Mouse (Mus musculus) ES-E14 (cell line): ENCODE results near the gene Ankrd65. TPM values are rescaled to one million over a fixed set of nuclear protein-coding genes. Genes with fewer than 3 reads are reported as not detected.
"Not testable (repeated sequence)": the region's sequence is repeated elsewhere in the genome, so short reads cannot be mapped to it uniquely, and the experiment has no call there.

Source experiments
- DNase-seq: peaks from one replicate; pipeline ENCODE4 v3.0.0-alpha.2; 2013; ENCODE audit warnings: low read depth, low spot score
- H3K27ac ChIP-seq: 2 replicates; pipeline ENCODE4 v1.5.1; 2012; ENCODE audit warnings: low read depth, mild to moderate bottlenecking, low read length, moderate library complexity, mixed read lengths; ENCODE audit not compliant: poor library complexity, insufficient read depth, severe bottlenecking
- H3K36me3 ChIP-seq: 2 replicates; pipeline ENCODE4 v1.6.1; 2012; ENCODE audit warnings: mild to moderate bottlenecking, low read length, moderate library complexity, mixed read lengths; ENCODE audit not compliant: control insufficient read depth, poor library complexity, insufficient read depth, severe bottlenecking
- H3K4me1 ChIP-seq, 2 experiments: fragments of 150-350 bp in 1 of 2; sonication (generic) in 1 of 2; 2 replicates each; pipeline ENCODE4 v1.6.1; 2012; ENCODE audit warnings: low read length in 2 of 2, mild to moderate bottlenecking in 1 of 2, mixed read lengths in 1 of 2; ENCODE audit not compliant: control insufficient read depth in 2 of 2, insufficient read depth in 2 of 2, poor library complexity in 1 of 2
- H3K4me3 ChIP-seq, 2 experiments: fragments of 150-350 bp in 1 of 2; sonication (generic) in 1 of 2; 2 replicates each; pipeline ENCODE4 v1.5.1; 2012; ENCODE audit warnings: low read length in 2 of 2, low read depth in 1 of 2, mild to moderate bottlenecking in 1 of 2, mixed read lengths in 1 of 2; ENCODE audit not compliant: insufficient read depth in 1 of 2, poor library complexity in 1 of 2, severe bottlenecking in 1 of 2
- H3K9ac ChIP-seq: 2 replicates; pipeline ENCODE4 v1.6.1; 2012; ENCODE audit warnings: low read depth, mild to moderate bottlenecking, low read length, mixed read lengths; ENCODE audit not compliant: poor library complexity, insufficient read depth, severe bottlenecking
- H3K9me3 ChIP-seq: fragments of 150-350 bp; sonication (generic); 2 replicates; pipeline ENCODE4 v1.6.1; 2012; ENCODE audit warnings: low read depth, mild to moderate bottlenecking, low read length; ENCODE audit not compliant: control insufficient read depth, insufficient read depth
- CHD2 ChIP-seq: IDR thresholded peaks from 2 replicates; pipeline ENCODE4 v1.6.1; 2014; ENCODE audit warnings: mild to moderate bottlenecking, low read depth, low read length, inconsistent platforms
- HCFC1 ChIP-seq: IDR thresholded peaks from 2 replicates; pipeline ENCODE4 v1.6.1; 2012; ENCODE audit warnings: low read length, inconsistent platforms, borderline replicate concordance; ENCODE audit not compliant: insufficient read depth
- MAFK ChIP-seq: IDR thresholded peaks from 2 replicates; pipeline ENCODE4 v1.6.1; 2014; ENCODE audit warnings: mild to moderate bottlenecking, low read depth, low read length, inconsistent platforms; ENCODE audit not compliant: insufficient read depth
- ZC3H11A ChIP-seq: IDR thresholded peaks from 2 replicates; pipeline ENCODE4 v1.6.1; 2012; ENCODE audit warnings: low read depth, mild to moderate bottlenecking, inconsistent platforms, low read length, borderline replicate concordance
- ZNF384 ChIP-seq: IDR thresholded peaks from 2 replicates; pipeline ENCODE4 v1.6.1; 2012; ENCODE audit warnings: low read depth, low read length, inconsistent platforms
- in situ Hi-C, 2 experiments: fragments of 600-800 bp; cut with MboI; formaldehyde crosslinking; loops; one replicate each; pipeline ENCODE4 v1.15.1; 2025; ENCODE audit warnings: low sequenced_read_pairs in 2 of 2, inconsistent platforms in 1 of 2; ENCODE audit not compliant: unreplicated experiment in 2 of 2
- total RNA-seq: library from RNA; depleted of rRNA; stranded (reverse); fragments of 300-350 nt; gene quantifications from 2 replicates; pipeline ENCODE4 v1.2.3, GENCODE M21; 2012; rRNA removed

Ankrd65 gene
- total RNA-seq = 0.49 and 0.74 TPM in 2 replicates

DNA sequence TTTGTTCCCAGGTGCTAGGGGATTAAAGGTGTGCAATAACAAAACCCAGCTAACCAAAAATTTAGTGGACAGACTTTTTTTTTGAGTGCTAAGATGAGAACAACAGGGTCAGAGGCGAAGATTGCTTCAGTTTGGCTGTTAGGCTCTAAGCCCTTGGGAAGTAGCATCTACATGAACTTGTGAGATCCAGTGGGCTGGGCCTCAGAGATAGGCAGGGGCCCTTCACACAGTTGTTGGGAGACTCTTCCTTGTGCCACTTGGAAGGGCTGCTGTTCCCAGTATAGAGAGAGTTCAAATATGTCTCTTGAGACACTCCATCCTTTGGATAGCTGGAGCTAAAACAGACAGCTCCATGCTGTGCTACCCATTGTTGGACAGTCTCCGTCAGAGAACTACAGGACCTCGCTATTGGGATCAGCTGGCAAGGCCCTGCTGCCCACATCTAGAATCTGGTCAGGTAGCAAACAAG lies at the start of gene Ankrd65:
Ankrd65 (plus strand) TSS at position 419 of the 469 bp plus-strand sequence.
- Histone ChIP-seq H3K27ac (no peak within 1 kb of the TSS), H3K4me1 (peaks cover 3 to 4% of the 10 kb centered on the region in 2 experiments; a peak in 3 of 4 replicates), H3K9me3 (no peaks in the 10 kb centered on the region), H3K36me3 (no peaks in the 10 kb centered on the region), H3K4me3 (no peak within 1 kb of the TSS), H3K9ac (no peak within 1 kb of the TSS)
- DNase-seq = no peak
- TF ChIP-seq ZC3H11A (no peak), ZNF384 (no peak), HCFC1 (no peak), MAFK (no peak), CHD2 (no peak)
- in situ Hi-C loops = no loop called here

- H3K9me3 ChIP-seq, H3K9ac ChIP-seq, H3K27ac ChIP-seq, DNase-seq, H3K4me3 ChIP-seq, in situ Hi-C loops: not testable (repeated sequence)
- Histone ChIP-seq H3K36me3 (peaks cover 33% of the 10 kb centered on the region), H3K4me1 (peaks cover 0 to 13% of the 10 kb centered on the region in 2 experiments; a peak in 2 of 4 replicates)
Measured at GRCm38 (mm10) chr4:155740681-155741080, 49.6 kb upstream of the Ankrd65 start.

- no peak overlapping the region for H3K27ac ChIP-seq
- TF ChIP-seq MAFK (no peak), HCFC1 (no peak), ZC3H11A (no peak), CHD2 (no peak), ZNF384 (no peak)
- DNase-seq = no peak
- no peak overlapping the region for H3K4me3 ChIP-seq
- H3K9me3 ChIP-seq = no peaks in the 10 kb centered on the region
- peaks cover 49% of the 10 kb centered on the region for H3K36me3 ChIP-seq
- H3K9ac ChIP-seq = no peak overlapping the region
- in situ Hi-C loops = no loop called here
- peaks cover 0 to 10% of the 10 kb centered on the region in 2 experiments; a peak in 2 of 4 replicates for H3K4me1 ChIP-seq
Measured at GRCm38 (mm10) chr4:155742684-155743083, 47.6 kb upstream of the Ankrd65 start.

DNA sequence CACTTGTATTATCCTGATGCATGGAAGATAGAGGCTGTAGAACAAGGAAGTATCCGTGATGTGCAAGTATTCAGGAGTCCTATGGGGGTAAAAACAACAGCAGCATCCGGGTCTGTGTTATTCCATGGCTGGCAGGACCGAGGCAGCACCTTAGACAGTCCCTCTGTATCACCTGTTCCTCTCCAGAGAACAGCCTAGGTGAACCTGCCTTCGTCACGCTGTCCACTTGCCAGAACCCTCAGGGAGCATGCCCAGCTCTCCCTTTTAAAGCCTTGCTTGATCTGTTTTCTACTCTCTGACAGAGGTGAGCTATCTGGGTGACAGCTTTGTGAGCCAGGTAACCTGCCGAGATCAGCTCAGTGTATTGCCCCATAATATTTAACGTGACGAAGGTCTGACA lies 45.8 kb upstream of the Ankrd65 start:
- Histone ChIP-seq H3K9me3 (no peaks in the 10 kb centered on the region), H3K36me3 (peaks cover 66% of the 10 kb centered on the region), H3K9ac (no peak overlapping the region), H3K27ac (no peak overlapping the region), H3K4me1 (peaks cover 0 to 8% of the 10 kb centered on the region in 2 experiments; a peak in 2 of 4 replicates), H3K4me3 (no peak overlapping the region)
- in situ Hi-C loops = no loop called here
- no peak for DNase-seq
- TF ChIP-seq ZNF384 (no peak), ZC3H11A (no peak), HCFC1 (no peak), CHD2 (no peak), MAFK (no peak)

DNA sequence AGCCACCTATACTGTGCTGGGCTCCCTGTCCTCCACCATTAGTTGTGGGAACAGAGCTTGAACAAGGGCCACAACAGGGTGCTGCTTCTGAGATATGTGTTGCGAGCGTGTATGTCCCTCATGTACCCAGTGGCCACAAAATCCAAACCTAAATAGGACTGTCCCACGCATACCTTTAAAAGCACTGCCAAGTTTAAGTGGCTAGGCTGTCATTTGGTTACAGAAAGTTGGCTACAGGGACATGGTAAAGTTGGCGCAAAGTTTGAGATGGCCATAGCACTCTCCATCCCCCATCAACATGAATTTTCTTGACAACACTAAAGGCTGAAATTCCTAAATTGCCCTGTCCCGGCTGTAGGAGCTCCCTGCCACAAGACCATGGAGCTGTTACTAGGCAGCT lies 45.1 kb upstream of the Ankrd65 start:
- in situ Hi-C loops = no loop called here
- Histone ChIP-seq H3K9me3 (no peaks in the 10 kb centered on the region), H3K9ac (no peak overlapping the region), H3K27ac (no peak overlapping the region), H3K4me1 (peaks cover 0 to 5% of the 10 kb centered on the region in 2 experiments; a peak in 2 of 4 replicates), H3K4me3 (no peak overlapping the region), H3K36me3 (peaks cover 71% of the 10 kb centered on the region)
- TF ChIP-seq ZNF384 = no peak
- DNase-seq = no peak
